Mouse (Mus musculus) T-helper 17 cell (primary cell): ENCODE results near the gene Tmod1.

Experiments used
- in situ Hi-C, 2 experiments: fragments of 300-600 bp; cut with MboI, MseI; formaldehyde crosslinking; loops; 1 replicate in 1 of 2; 2 replicates in 1 of 2; pipeline ENCODE4 v1.15.1; 2025; ENCODE audit warnings: high pct_unique_total_duplicates in 2 of 2

The Tmod1 gene

DNA sequence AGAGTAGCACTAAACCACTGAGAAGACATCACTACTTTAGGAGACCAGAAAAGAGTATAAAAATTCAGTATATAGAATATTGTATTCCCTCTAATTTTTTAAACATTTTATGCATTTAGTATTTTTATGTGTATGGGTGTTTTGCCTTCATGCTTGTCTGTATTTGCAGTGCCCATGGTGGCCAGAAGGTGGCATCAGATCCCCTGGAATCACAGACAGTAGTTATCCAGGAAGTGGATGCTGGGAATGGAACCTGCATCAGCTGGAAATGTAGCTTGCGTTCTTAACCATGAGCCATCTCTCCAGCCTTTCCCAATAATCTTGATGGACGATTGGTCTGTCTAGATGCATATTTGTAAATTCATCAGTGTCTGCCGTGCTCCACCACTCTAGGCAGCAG, 91.5 kb downstream of the Tmod1 start:
- in situ Hi-C loops: no loop called here

DNA sequence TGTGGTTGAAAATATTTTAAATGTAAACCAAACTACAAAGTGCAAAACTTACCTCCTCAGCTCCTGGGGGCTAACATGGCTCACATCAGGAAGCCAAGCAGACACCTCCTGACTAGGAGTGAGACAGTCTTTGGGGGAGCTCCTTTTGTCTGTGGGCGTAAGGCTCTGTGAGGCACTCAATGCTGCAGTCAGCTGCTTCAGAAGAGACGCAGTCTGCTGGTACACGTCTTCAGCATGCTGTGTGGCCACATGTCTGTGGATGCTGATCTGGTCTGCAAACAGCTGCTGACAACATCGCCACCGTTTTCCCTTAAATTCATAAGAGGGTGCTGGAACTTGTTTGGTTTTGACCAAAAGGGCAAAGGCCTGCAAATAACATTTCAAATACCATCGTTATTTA, 93.1 kb downstream of the Tmod1 start:
- in situ Hi-C loops: no loop called here

DNA sequence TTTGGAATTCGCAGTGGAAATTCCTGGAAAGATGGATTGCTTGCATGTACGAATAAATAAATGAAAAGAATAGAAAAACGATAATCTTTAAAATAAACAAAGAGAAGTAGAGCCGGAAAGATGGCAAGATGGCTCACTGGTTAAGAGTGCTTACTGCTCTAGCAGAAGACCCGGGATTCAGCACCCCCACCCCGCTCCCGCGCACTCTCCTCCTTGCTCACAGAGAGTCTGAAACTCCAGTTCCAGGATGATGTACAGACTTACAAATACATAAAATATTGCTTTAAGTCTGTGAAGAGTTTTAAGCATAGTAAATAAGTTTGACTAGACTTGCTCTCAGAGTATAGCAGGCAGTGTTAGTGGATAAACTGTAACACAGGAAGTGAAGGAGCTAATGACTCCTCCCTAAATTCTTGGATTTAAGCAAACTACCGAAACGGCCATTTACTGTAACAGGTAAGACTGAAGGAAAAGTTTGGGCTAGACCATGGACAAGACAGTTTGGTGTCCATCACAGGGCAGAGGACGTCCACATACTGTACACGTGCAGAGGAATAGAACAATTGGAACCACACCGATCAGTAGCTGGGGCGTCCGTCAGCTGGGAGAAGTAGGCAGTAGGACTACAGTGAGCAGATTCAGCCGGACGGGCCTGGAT, 99.0 kb downstream of the Tmod1 start:
- in situ Hi-C loops: no loop called here

DNA sequence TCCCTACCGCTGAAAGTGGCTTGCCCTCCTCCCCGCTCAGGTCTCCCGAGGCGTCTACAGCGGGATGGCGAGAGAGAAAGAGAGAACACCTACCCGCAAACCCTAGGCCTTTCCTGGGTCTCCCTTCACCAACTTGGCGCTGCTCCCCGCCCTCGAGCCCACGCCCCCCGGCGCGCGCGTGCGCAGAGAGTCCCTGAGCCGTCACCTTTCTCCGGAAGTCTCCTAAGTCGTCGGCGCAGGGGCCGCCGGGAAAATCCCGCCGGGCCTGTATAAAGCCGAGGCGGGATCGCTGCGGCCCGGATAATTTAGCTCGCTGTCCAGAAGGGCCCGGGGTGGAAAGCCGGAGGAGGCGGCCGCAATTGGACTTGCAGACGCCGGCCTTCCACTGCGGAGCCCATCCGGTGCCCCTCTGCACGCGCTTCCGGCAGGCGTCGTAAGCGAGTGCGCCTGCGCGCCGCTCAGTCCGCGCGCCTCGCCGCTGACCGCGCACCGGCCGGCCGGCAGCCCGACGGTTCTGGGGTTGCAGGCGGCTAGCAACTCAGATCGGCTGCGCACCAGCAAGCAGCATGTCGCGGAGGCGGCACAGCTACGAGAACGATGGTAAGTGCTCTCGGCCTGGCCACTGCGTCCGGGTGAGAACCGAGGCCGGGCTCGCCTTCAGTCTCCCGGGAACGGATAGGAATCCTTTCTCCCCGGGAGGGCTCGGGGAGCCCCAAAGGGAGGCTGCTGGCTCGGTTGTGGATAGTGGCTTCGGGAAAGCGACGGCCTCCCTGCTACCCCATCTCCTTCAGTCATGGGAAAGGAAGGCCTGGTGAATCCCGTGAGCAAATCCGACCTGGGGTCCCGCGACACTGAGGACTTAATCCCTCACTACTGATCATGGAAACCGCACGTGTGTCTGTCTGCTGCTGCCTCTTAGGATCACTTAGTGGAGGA, 99.8 kb downstream of the Tmod1 start, which contains the start of the genes Ncbp1 and Tstd2:
Gene Ncbp1, plus strand, starts transcription at position 327 of the 936 bp plus-strand sequence.
Gene Tstd2, minus strand, starts transcription at position 408 of the 936 bp plus-strand sequence.
- in situ Hi-C loops: no loop called here

DNA sequence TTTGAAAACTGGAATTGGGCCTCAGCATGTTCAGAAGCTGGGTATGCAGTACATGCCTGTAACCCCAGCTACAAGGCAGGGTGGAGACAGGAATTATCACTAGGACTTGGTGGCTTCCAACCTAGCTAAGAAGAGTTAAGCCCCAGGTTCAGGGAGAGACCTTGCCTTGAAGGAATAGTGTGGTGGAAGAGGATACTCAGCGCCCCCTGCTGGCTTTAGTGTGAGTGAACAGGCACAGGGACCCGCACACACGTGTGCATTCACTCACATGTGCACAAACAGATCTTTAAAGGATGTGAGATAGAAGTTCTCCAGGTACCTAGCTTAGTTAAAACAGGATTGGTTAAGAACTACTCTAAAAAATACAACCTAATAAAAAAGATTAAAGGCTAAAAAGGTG, 105.6 kb downstream of the Tmod1 start:
- in situ Hi-C loops: loop anchor here (5.0 to 10.0 kb wide), 2 partner anchors 503 to 740 kb away; partner anchors contain the start of gene Slc25a51 (in 1 of the 2)

DNA sequence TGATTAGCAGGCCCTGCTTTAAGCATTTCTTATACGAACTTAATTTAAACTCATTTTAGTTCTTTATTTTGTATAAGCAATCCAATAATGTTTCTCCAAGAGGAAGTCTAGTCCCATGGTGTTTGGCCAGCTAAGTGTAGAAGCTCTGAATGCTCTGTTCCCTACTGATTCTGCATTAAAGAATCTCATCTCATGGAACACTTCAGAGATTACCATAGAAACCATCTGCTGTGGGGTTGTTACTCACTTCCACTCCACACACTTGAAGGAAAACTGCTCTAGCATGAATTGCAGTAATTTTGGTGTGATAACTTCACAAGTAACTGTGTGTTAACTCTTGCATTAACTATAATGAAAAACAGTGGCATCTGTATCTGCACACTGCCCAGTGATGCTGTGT, 108.1 kb downstream of the Tmod1 start:
- in situ Hi-C loops: loop anchor here in 1 of 2 experiments (5.0 to 10.0 kb wide), 2 partner anchors 45 to 742 kb away; partner anchors contain the start of gene Slc25a51

DNA sequence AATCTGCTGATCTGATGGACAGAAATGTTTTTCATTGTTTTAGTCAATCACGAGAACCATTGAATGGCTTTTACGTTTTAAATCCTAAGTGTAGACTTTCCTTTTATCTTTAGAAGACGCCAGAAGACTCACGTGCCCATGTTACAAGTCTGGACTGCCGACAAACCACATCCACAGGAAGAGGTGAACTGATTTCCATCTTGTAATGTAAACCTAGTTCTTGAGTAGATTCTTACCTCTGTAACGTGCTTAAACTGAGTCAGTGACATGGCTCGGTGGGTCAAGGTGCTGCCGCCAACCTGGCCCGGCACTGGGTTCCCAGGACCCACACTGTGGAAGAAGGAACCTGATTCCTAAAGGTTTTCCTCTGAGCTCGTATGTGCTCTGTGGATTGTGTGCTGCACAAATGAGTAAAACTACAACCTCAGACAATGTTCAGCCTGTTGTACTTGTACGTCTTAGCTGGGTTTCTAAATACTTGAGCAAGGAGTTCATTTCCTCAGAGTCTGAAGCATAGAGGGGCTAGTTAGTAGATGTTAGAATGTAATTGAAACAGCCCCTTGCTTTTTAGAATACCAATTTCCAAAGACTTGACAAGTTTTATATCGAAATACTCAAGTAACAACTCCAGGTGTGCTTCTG, 113.3 kb downstream of the Tmod1 start:
- in situ Hi-C loops: loop anchor here in 1 of 2 experiments (25.0 kb wide), 1 partner anchor 790 kb away; no protein-coding TSS in a partner anchor

DNA sequence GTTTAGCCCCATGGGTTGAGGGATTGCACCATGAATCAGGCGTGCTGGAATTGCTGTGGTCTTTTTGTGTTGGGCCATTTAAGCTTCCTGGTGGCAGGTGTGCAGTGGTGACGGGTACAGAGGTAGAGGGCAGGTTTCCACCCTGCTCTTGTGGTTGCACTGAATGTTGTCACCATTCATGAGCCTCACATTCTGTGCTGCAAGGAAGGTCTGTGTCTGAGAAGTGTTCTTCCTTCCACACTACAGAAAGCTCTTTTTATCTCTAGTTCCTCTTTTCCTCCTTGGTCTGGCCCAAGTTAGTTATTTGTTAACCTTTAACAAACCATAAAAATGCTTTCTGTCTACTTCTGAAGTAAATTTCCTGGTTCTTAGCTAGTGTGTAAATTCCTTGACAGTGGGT, 125.3 kb downstream of the Tmod1 start:
- in situ Hi-C loops: loop anchor here in 1 of 2 experiments (25.0 kb wide), 1 partner anchor 802 kb away; no protein-coding TSS in a partner anchor
